Mouse (Mus musculus): ENCODE data around the gene Akap2. TPM values are rescaled to one million over a fixed set of nuclear protein-coding genes. Genes with fewer than 3 reads are reported as not detected.

The Akap2 gene
- polyA plus RNA-seq, 1 experiment from 2014 or later, result 28.2 TPM

DNA sequence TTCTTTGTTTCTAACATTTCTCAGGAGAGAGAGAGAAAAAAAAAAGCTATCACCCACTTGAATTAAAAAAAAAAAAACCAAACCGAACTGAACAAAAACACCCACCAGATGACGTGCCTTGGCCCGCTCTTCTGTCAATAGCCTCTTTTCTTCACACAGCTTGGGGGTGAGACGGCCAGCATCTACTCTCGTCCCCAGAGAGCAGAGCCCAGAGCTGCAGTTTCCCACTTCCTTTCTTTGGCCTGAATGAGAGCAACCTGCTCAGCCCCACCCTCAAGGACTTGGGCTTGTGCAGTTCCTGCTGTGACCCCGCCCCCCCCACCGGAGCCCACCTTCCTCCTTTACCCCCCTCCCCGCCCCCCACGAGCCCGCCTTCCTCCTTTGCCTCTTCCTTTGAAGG, 150.0 kb downstream of the Akap2 start:
- H3K4me3 ChIP-seq (ENCODE audit: low read depth, low read length), result no peak overlapping the region
- ATAC-seq (replicated peaks; ENCODE audit: low FRiP score, low TSS enrichment, low read depth) (no peak), DNase-seq (ENCODE audit: low spot score) (peak; percentile 50)
- no peaks in the 10 kb centered on the region for H3K9me3 ChIP-seq (ENCODE audit: control insufficient read depth, low read length)
- WGBS, result 53% methylated on average over 10 of the region's 10 CpGs
- H3K36me3 ChIP-seq (ENCODE audit: control insufficient read depth, insufficient read depth, low read length), result no peaks in the 10 kb centered on the region
- H3K9ac ChIP-seq (ENCODE audit: low read length), result no peak overlapping the region
- H3K27me3 ChIP-seq (replicated peaks; ENCODE audit: control insufficient read depth, insufficient read depth, low read length), result no peaks in the 10 kb centered on the region
- 0 out of 2 replicates have a peak overlapping the region, but pooled peaks have one; percentile 11 for H3K4me2 ChIP-seq (ENCODE audit: low read length)
- H3K4me1 ChIP-seq (replicated peaks; ENCODE audit: control insufficient read depth, insufficient read depth, low read length), result peaks cover 12% of the 10 kb centered on the region
- peak overlapping the region; percentile 43; the same call in 1 of the 2 replicates for H3K27ac ChIP-seq (ENCODE audit: low read depth)

DNA sequence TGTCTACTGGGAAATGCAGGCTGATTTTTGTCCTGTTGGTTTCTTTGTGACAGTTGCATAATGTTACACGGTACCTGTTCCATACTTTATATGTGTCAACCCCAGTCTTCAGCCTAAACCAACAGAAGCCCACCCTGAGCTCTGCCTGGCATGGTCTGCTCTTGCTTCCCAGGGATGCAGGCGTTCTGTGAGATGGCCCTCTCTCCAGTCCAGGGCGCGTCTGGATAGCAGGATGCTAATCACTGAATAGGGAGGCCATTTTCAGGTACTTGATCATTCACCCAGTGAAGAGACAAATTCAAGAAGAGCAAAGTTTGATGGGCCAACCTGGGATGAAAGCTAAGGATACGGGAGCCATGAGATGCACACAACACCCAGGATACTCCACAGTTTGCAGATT, 161.7 kb downstream of the Akap2 start:
- H3K9me3 ChIP-seq (ENCODE audit: control insufficient read depth, low read length), result no peaks in the 10 kb centered on the region
- H3K4me1 ChIP-seq (replicated peaks; ENCODE audit: control insufficient read depth, insufficient read depth, low read length), result 0 out of 2 replicates have a peak, but pooled peaks cover 3% of the 10 kb centered on the region
- DNase-seq (ENCODE audit: low spot score) (no peak), ATAC-seq (replicated peaks; ENCODE audit: low FRiP score, low TSS enrichment, low read depth) (no peak)
- no peaks in the 10 kb centered on the region for H3K27me3 ChIP-seq (replicated peaks; ENCODE audit: control insufficient read depth, insufficient read depth, low read length)
- no peak overlapping the region for H3K27ac ChIP-seq (ENCODE audit: low read depth)
- no peak overlapping the region for H3K4me2 ChIP-seq (ENCODE audit: low read length)
- no peaks in the 10 kb centered on the region for H3K36me3 ChIP-seq (ENCODE audit: control insufficient read depth, insufficient read depth, low read length)
- 88% methylated on average over 5 of the region's 5 CpGs for WGBS
- H3K9ac ChIP-seq (ENCODE audit: low read length), result no peak overlapping the region
- no peak overlapping the region for H3K4me3 ChIP-seq (ENCODE audit: low read depth, low read length)

GRCm38 (mm10) chr4:57879804-57880357, 162.4 kb downstream of the Akap2 start:
- DNase-seq (ENCODE audit: low spot score), result peak; percentile 96
- ATAC-seq (replicated peaks; ENCODE audit: low FRiP score, low TSS enrichment, low read depth), result no peak
- WGBS, result 12% methylated on average over 6 of the region's 6 CpGs

GRCm38 (mm10) chr4:57883520-57884421, 166.3 kb downstream of the Akap2 start:
- no peaks in the 10 kb centered on the region for H3K9me3 ChIP-seq (ENCODE audit: control insufficient read depth, low read length)
- H3K4me1 ChIP-seq (replicated peaks; ENCODE audit: control insufficient read depth, insufficient read depth, low read length), result peaks cover 12% of the 10 kb centered on the region
- H3K4me3 ChIP-seq (ENCODE audit: low read depth, low read length), result no peak overlapping the region
- no peak overlapping the region for H3K27ac ChIP-seq (ENCODE audit: low read depth)
- no peak for DNase-seq (ENCODE audit: low spot score)
- H3K4me2 ChIP-seq (ENCODE audit: low read length), result no peak overlapping the region
- no peaks in the 10 kb centered on the region for H3K27me3 ChIP-seq (replicated peaks; ENCODE audit: control insufficient read depth, insufficient read depth, low read length)
- no peak overlapping the region for H3K9ac ChIP-seq (ENCODE audit: low read length)
- WGBS, result 63% methylated on average over 7 of the region's 7 CpGs
- H3K36me3 ChIP-seq (ENCODE audit: control insufficient read depth, insufficient read depth, low read length), result no peaks in the 10 kb centered on the region
- ATAC-seq (replicated peaks; ENCODE audit: low FRiP score, low TSS enrichment, low read depth), result 0 out of 2 replicates have a peak, but pooled peaks have one; percentile 22

More at GRCm38 (mm10) chr4:57879804-57880357, 162.4 kb downstream of the Akap2 start:
- no peaks in the 10 kb centered on the region for H3K36me3 ChIP-seq (ENCODE audit: control insufficient read depth, insufficient read depth, low read length)
- H3K4me2 ChIP-seq (ENCODE audit: low read length), result no peak overlapping the region
- H3K27ac ChIP-seq (ENCODE audit: low read depth), result no peak overlapping the region
- H3K27me3 ChIP-seq (replicated peaks; ENCODE audit: control insufficient read depth, insufficient read depth, low read length), result no peaks in the 10 kb centered on the region
- no peak overlapping the region for H3K9ac ChIP-seq (ENCODE audit: low read length)
- H3K4me1 ChIP-seq (replicated peaks; ENCODE audit: control insufficient read depth, insufficient read depth, low read length), result 0 out of 2 replicates have a peak, but pooled peaks cover 3% of the 10 kb centered on the region
- no peaks in the 10 kb centered on the region for H3K9me3 ChIP-seq (ENCODE audit: control insufficient read depth, low read length)
- H3K4me3 ChIP-seq (ENCODE audit: low read depth, low read length), result no peak overlapping the region

DNA sequence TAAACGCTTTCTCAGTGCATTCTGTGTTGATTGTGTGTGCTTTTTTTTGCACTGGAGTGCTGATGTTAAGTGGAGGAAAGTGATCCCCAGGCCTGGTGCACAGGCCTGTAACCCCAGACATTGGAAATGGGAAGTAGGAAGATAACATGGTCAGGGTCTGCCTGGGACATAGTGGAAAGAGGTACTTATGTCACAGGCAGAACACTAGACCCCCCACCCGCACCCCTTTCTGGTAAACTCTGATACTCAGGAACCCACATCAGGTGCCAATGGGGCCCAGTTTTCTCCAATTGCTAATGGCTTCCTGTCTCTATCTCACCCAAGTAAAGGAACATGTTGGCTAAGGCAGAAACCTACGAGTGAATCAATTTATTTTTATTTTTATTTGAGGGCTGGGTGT, 167.1 kb downstream of the Akap2 start:
- Histone ChIP-seq H3K27me3 (replicated peaks; ENCODE audit: control insufficient read depth, insufficient read depth, low read length) (no peaks in the 10 kb centered on the region), H3K4me1 (replicated peaks; ENCODE audit: control insufficient read depth, insufficient read depth, low read length) (peaks cover 12% of the 10 kb centered on the region), H3K36me3 (ENCODE audit: control insufficient read depth, insufficient read depth, low read length) (no peaks in the 10 kb centered on the region), H3K9ac (ENCODE audit: low read length) (no peak overlapping the region), H3K9me3 (ENCODE audit: control insufficient read depth, low read length) (no peaks in the 10 kb centered on the region), H3K4me2 (ENCODE audit: low read length) (no peak overlapping the region), H3K4me3 (ENCODE audit: low read depth, low read length) (no peak overlapping the region), H3K27ac (ENCODE audit: low read depth) (no peak overlapping the region)
- DNase-seq (ENCODE audit: low spot score) (no peak), ATAC-seq (replicated peaks; ENCODE audit: low FRiP score, low TSS enrichment, low read depth) (no peak)
- 87% methylated on average over 3 of the region's 3 CpGs for WGBS

GRCm38 (mm10) chr4:57885186-57885585, 167.7 kb downstream of the Akap2 start:
- Histone ChIP-seq H3K9me3 (ENCODE audit: control insufficient read depth, low read length) (no peaks in the 10 kb centered on the region), H3K4me1 (replicated peaks; ENCODE audit: control insufficient read depth, insufficient read depth, low read length) (peaks cover 9% of the 10 kb centered on the region), H3K27ac (ENCODE audit: low read depth) (no peak overlapping the region), H3K4me3 (ENCODE audit: low read depth, low read length) (no peak overlapping the region), H3K36me3 (ENCODE audit: control insufficient read depth, insufficient read depth, low read length) (no peaks in the 10 kb centered on the region), H3K27me3 (replicated peaks; ENCODE audit: control insufficient read depth, insufficient read depth, low read length) (no peaks in the 10 kb centered on the region), H3K9ac (ENCODE audit: low read length) (no peak overlapping the region), H3K4me2 (ENCODE audit: low read length) (no peak overlapping the region)
- 71% methylated on average over 2 of the region's 2 CpGs for WGBS
- no peak for ATAC-seq (replicated peaks; ENCODE audit: low FRiP score, low TSS enrichment, low read depth)
- no peak for DNase-seq (ENCODE audit: low spot score)

DNA sequence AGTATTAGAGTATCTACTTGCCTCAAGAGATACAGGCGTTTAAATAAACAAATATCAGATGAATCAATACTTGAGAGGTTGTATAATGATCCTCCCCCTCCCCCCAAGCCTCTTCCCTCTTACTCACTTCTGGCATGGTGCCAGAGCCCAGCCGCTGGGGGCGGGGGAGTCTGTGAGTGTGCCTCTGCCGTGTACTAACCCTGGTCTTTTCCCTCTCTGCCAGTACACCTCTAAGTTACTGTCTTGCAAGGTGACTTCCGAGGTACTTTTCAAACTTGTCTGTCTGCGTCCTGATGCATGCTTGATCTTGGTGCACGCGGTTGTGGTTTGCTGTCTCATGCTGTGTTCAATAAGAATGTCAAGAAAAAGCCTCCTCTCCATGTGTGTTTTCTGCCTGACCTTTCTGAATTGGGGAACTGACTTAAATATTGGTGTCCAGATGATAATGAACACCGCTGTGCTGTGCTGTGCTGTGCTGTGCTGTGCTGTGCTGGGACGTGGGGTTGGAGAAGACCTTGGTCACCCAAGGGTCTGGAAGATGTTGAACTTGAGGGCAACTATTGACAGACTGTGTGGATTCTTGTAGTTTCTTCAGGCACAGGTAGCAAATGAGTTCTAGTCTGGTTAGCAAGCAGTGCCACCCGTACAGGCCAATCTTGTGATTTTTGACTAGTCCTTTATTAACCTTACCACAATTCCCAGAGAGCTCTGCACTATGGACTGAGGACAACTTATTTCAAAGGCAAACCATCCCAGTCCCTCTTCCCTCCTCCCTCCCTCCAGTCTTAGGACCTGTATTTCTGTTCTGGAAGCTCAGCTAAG, 168.8 kb downstream of the Akap2 start:
- Histone ChIP-seq H3K4me3 (ENCODE audit: low read depth, low read length) (no peak overlapping the region), H3K9ac (ENCODE audit: low read length) (no peak overlapping the region), H3K9me3 (ENCODE audit: control insufficient read depth, low read length) (no peaks in the 10 kb centered on the region), H3K4me1 (replicated peaks; ENCODE audit: control insufficient read depth, insufficient read depth, low read length) (peaks cover 9% of the 10 kb centered on the region), H3K36me3 (ENCODE audit: control insufficient read depth, insufficient read depth, low read length) (no peaks in the 10 kb centered on the region), H3K27me3 (replicated peaks; ENCODE audit: control insufficient read depth, insufficient read depth, low read length) (no peaks in the 10 kb centered on the region), H3K4me2 (ENCODE audit: low read length) (no peak overlapping the region), H3K27ac (ENCODE audit: low read depth) (no peak overlapping the region)
- WGBS, result 50% methylated on average over 11 of the region's 11 CpGs
- no peak for ATAC-seq (replicated peaks; ENCODE audit: low FRiP score, low TSS enrichment, low read depth)
- peak; percentile 61 for DNase-seq (ENCODE audit: low spot score)

DNA sequence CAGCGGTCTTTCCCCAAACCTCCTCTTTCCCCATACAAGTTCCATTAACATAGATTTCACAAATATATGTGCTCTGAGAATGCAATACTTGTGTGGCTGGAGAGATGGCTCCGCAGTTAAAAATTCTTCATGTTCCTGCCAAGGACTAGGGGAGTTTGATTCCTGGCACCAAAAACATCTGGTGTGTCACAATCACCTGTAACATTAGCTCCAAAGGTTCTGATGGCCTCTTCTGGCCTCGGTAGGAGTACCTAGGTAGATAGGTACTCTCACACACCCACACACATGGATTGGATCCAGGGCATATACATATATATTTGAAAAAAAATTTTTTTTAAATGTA, 169.4 kb downstream of the Akap2 start:
- Histone ChIP-seq H3K9ac (ENCODE audit: low read length) (no peak overlapping the region), H3K27me3 (replicated peaks; ENCODE audit: control insufficient read depth, insufficient read depth, low read length) (no peaks in the 10 kb centered on the region), H3K9me3 (ENCODE audit: control insufficient read depth, low read length) (no peaks in the 10 kb centered on the region), H3K4me2 (ENCODE audit: low read length) (no peak overlapping the region), H3K4me3 (ENCODE audit: low read depth, low read length) (no peak overlapping the region), H3K4me1 (replicated peaks; ENCODE audit: control insufficient read depth, insufficient read depth, low read length) (peaks cover 9% of the 10 kb centered on the region), H3K36me3 (ENCODE audit: control insufficient read depth, insufficient read depth, low read length) (no peaks in the 10 kb centered on the region), H3K27ac (ENCODE audit: low read depth) (no peak overlapping the region)
- ATAC-seq (replicated peaks; ENCODE audit: low FRiP score, low TSS enrichment, low read depth), result no peak
- WGBS, result 92% methylated on average over 3 of the region's 3 CpGs
- no peak for DNase-seq (ENCODE audit: low spot score)

All from intestine, embryonic 14.5 days (tissue).